ENCODE assay signal across 22 mouse cellular contexts in the genomic region with DNA sequence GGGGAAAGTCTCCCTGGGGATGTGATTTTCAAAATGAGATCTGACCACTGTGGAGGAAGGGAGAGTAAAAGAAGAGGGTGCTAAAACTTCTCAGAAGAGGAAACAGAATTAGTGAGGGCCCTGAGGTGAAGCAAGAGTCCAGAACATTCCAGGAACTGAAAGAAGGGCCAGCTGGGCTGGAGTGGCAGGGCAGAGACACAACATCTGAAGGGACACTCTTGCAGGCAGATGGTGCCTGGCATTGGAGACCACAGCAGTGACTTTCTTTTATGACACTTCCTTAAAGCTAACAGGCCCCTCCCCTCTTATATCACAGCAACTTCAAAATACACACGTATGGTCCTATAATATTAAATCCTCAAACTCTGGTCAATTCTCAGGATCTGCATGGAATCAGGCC. TPM values are rescaled to one million over a fixed set of nuclear protein-coding genes. Genes with fewer than 3 reads are reported as not detected.
A peak's percentile ranks its signal among the peaks of the same experiment; 100 is the strongest.
DNase-seq lines count a peak whose midpoint lies in the region; ATAC-seq and TF ChIP-seq lines count a peak whose summit lies in the region.
"Had no signal": no experiment of that assay in that cellular context is flagged by ENCODE, and none has a peak within 500 bp of the region (broad histone marks: within the 10 kb centered on the region; RNA-seq: fewer than 3 reads in every experiment).

No protein-coding gene starts in this region.

- no peak overlapping the region for H3K4me3 ChIP-seq in heart, embryonic 12.5 days
- H3K4me3 ChIP-seq in liver, postnatal 0 days (ENCODE audit: low read depth, low read length) = no peak overlapping the region
- H3K4me3 ChIP-seq: erythroblast, embryonic 14.5 days; gastrocnemius, adult 2 months; heart, adult 2 months; hindbrain, embryonic 10.5 days; limb, embryonic 10.5 days; liver, embryonic 12.5 days; midbrain, embryonic 13.5 days had no signal

- H3K9ac ChIP-seq in heart, embryonic 12.5 days = no peak overlapping the region
- no peak overlapping the region for H3K9ac ChIP-seq in liver, postnatal 0 days (replicated peaks)
- H3K9ac ChIP-seq: liver, embryonic 12.5 days; midbrain, embryonic 13.5 days had no signal

- no peak for TF ChIP-seq CTCF in liver, postnatal 0 days (IDR thresholded peaks at IDR 0.05; ENCODE audit: low read depth)

- no peaks in the 10 kb centered on the region for H3K27me3 ChIP-seq in heart, embryonic 12.5 days (replicated peaks)
- H3K27me3 ChIP-seq in liver, postnatal 0 days (ENCODE audit: insufficient read depth, low read length) = no peaks in the 10 kb centered on the region
- no peaks in the 10 kb centered on the region; the same call in 1 of the 2 replicates for H3K27me3 ChIP-seq in splenic B cell, adult 2 months (ENCODE audit: control insufficient read depth, insufficient read depth, low read length, poor library complexity, severe bottlenecking)
- H3K27me3 ChIP-seq: liver, embryonic 12.5 days; midbrain, embryonic 13.5 days had no signal

- H3K4me2 ChIP-seq in heart, embryonic 12.5 days = no peak overlapping the region
- H3K4me2 ChIP-seq in liver, postnatal 0 days (ENCODE audit: low read depth, low read length) = no peak overlapping the region
- H3K4me2 ChIP-seq: liver, embryonic 12.5 days; midbrain, embryonic 13.5 days had no signal

- peaks cover 5% of the 10 kb centered on the region for H3K4me1 ChIP-seq in heart, embryonic 12.5 days (replicated peaks)
- peaks cover 6% of the 10 kb centered on the region; the same call in 1 of the 2 replicates for H3K4me1 ChIP-seq in liver, postnatal 0 days (ENCODE audit: insufficient read depth)
- H3K4me1 ChIP-seq: hindbrain, embryonic 10.5 days; limb, embryonic 10.5 days; liver, embryonic 12.5 days; midbrain, embryonic 13.5 days had no signal

- no peaks in the 10 kb centered on the region for H3K36me3 ChIP-seq in heart, embryonic 12.5 days
- no peaks in the 10 kb centered on the region for H3K36me3 ChIP-seq in liver, postnatal 0 days (replicated peaks; ENCODE audit: insufficient read depth, low read length)
- no peaks in the 10 kb centered on the region for H3K36me3 ChIP-seq in splenic B cell, adult 2 months (ENCODE audit: control insufficient read depth, insufficient read depth, low read length, poor library complexity, severe bottlenecking)
- H3K36me3 ChIP-seq: hindbrain, embryonic 10.5 days; limb, embryonic 10.5 days; liver, embryonic 12.5 days; midbrain, embryonic 13.5 days had no signal

- no peaks in the 10 kb centered on the region for H3K9me3 ChIP-seq in heart, embryonic 12.5 days (replicated peaks)
- no peaks in the 10 kb centered on the region for H3K9me3 ChIP-seq in liver, postnatal 0 days (ENCODE audit: low read length)
- H3K9me3 ChIP-seq: hindbrain, embryonic 10.5 days; limb, embryonic 10.5 days; liver, embryonic 12.5 days; midbrain, embryonic 13.5 days had no signal

- H3K27ac ChIP-seq in heart, embryonic 12.5 days (ENCODE audit: poor library complexity, severe bottlenecking) = no peak overlapping the region
- H3K27ac ChIP-seq in liver, postnatal 0 days (ENCODE audit: low read depth) = no peak overlapping the region; the same call in 1 of the 2 replicates
- H3K27ac ChIP-seq: gastrocnemius, adult 2 months; heart, adult 2 months; hindbrain, embryonic 10.5 days; limb, embryonic 10.5 days; liver, embryonic 12.5 days; midbrain, embryonic 13.5 days had no signal

- peak; percentile 96 for DNase-seq in heart, adult 11 months
- DNase-seq in liver, postnatal 0 days = peak; percentile 26
- DNase-seq in liver = no peak
- peak; percentile 51 for DNase-seq in lung, postnatal 36 days
- DNase-seq in splenic B cell, adult 2 months (ENCODE audit: low read depth, low spot score) = peak; percentile 46
- no peak for DNase-seq in urinary bladder, postnatal 36 days (ENCODE audit: low spot score in 2 of 2)
- DNase-seq: adrenal gland, adult 8-10 months; cerebellum, adult 18-20 months; cerebellum, postnatal 36 days; gastrocnemius, adult 2 months; kidney, adult 8-10 months; kidney, postnatal 36 days; spleen, adult 18-20 months had no signal

- no peak for ATAC-seq in heart, embryonic 12.5 days (ENCODE audit: insufficient number of reproducible peaks, low FRiP score)
- ATAC-seq in liver, postnatal 0 days = peak; percentile 27; the same call in 1 of the 2 replicates
- no peak for ATAC-seq in megakaryocyte-erythroid progenitor cell, adult 5-6 weeks (replicated peaks; ENCODE audit: low FRiP score, low TSS enrichment, poor library complexity, severe bottlenecking)
- ATAC-seq: forebrain, embryonic 14.5 days; liver, embryonic 12.5 days; midbrain, embryonic 13.5 days had no signal

- no peak for TF ChIP-seq EP300 in liver, postnatal 0 days (IDR thresholded peaks at IDR 0.05; ENCODE audit: low read depth)

- WGBS in heart, embryonic 12.5 days = 83% methylated on average over 1 of the region's 1 CpGs
- WGBS in liver, postnatal 0 days (ENCODE audit: insufficient replicate concordance) = 44% methylated on average over 1 of the region's 1 CpGs

RNA-seq across cellular contexts. Expression of a gene that starts 18.2 kb away (rescaled TPM):
- polyA plus RNA-seq in heart, embryonic 12.5 days (2016; fragmentation: Nextera tagmentation; extraction: Ambion mirVana) = 3.3 and 3.9 TPM in 2 replicates
- 0.89 and 1.3 TPM in 2 replicates for polyA plus RNA-seq in liver, postnatal 0 days (2015; fragmentation: Nextera tagmentation; extraction: Ambion mirVana)
- 7.6 and 9.5 TPM in 2 replicates for total RNA-seq in megakaryocyte-erythroid progenitor cell, adult 5-6 weeks (2014; fragmentation: Nextera tagmentation)
- 43.5 and 64.0 TPM in 2 replicates for total RNA-seq in megakaryocyte-erythroid progenitor cell, adult 5-6 weeks (2017)

Comparison
In these comparisons a context has a peak if more than half of its experiments do, and no peak if none do; other contexts are left out.
1. DNase-seq: peak in heart, adult 11 months (single experiment), liver, postnatal 0 days (single experiment), lung, postnatal 36 days (single experiment) and splenic B cell, adult 2 months (single experiment); none in liver (single experiment) and urinary bladder, postnatal 36 days (0 of 2).